Mouse (Mus musculus) heart, embryonic 13.5 days (tissue): ENCODE results near the gene Kazn. TPM values are rescaled to one million over a fixed set of nuclear protein-coding genes. Genes with fewer than 3 reads are reported as not detected.

Experiments
- ATAC-seq: fragments of 200-750 bp; cut with Nextera tagmentation; 2 replicates; pipeline ENCODE4 v1.8.0; 2017; ENCODE audit warnings: moderate TSS enrichment; ENCODE audit not compliant: insufficient number of reproducible peaks, low FRiP score, low TSS enrichment; ENCODE audit errors: extremely low read depth
- H3K27ac ChIP-seq: fragments of 300-500 bp; sonication (generic); replicated peaks from 2 replicates; pipeline ENCODE4 v1.5.1; 2015; ENCODE audit warnings: moderate library complexity, mild to moderate bottlenecking, inconsistent platforms
- H3K27me3 ChIP-seq: fragments of 300-500 bp; sonication (generic); replicated peaks from 2 replicates; pipeline ENCODE4 v1.6.1; 2015; ENCODE audit warnings: mild to moderate bottlenecking, inconsistent platforms
- H3K36me3 ChIP-seq: fragments of 300-500 bp; sonication (generic); 2 replicates; pipeline ENCODE4 v1.6.1; 2015; ENCODE audit warnings: mild to moderate bottlenecking, inconsistent platforms
- H3K4me1 ChIP-seq: fragments of 300-500 bp; sonication (generic); 2 replicates; pipeline ENCODE4 v1.6.1; 2015; ENCODE audit warnings: inconsistent platforms
- H3K4me2 ChIP-seq: fragments of 300-500 bp; sonication (generic); 2 replicates; pipeline ENCODE4 v1.6.1; 2015; ENCODE audit warnings: inconsistent platforms, mild to moderate bottlenecking, moderate library complexity
- H3K4me3 ChIP-seq: fragments of 300-500 bp; sonication (generic); 2 replicates; pipeline ENCODE4 v1.5.1; 2015; ENCODE audit warnings: moderate library complexity, mild to moderate bottlenecking, inconsistent platforms
- H3K9ac ChIP-seq: fragments of 300-500 bp; sonication (generic); 2 replicates; pipeline ENCODE4 v1.6.1; 2015; ENCODE audit warnings: inconsistent platforms, mild to moderate bottlenecking, moderate library complexity
- H3K9me3 ChIP-seq: fragments of 300-500 bp; sonication (generic); 2 replicates; pipeline ENCODE4 v1.6.1; 2016; ENCODE audit warnings: inconsistent platforms
- WGBS: fragments of 180-500 bp; shearing (Covaris S2); methylation state at CpG from one replicate; pipeline ENCODE4 v1.1.7; 2015; ENCODE audit warnings: mixed read lengths; 5-methylcytosine and 5-hydroxymethylcytosine counted together
- polyA plus RNA-seq: library from polyadenylated mRNA; unstranded; fragments of >200 nt; fragmentation: Nextera tagmentation; extraction: Ambion mirVana; gene quantifications from 2 replicates; pipeline ENCODE4 v1.2.1, GENCODE M21; 2015

Gene Kazn
- polyA plus RNA-seq, 1 experiment from 2014 or later: 5.8 TPM

- no peaks in the 10 kb centered on the region for H3K36me3 ChIP-seq
- WGBS: 85% methylated on average over 3 of the region's 3 CpGs
- no peak overlapping the region for H3K9ac ChIP-seq
- no peak overlapping the region for H3K27ac ChIP-seq
- H3K4me1 ChIP-seq: peaks cover 38% of the 10 kb centered on the region
- no peak overlapping the region for H3K4me2 ChIP-seq
- no peaks in the 10 kb centered on the region for H3K27me3 ChIP-seq
- H3K9me3 ChIP-seq: no peaks in the 10 kb centered on the region
- no peak for ATAC-seq
- H3K4me3 ChIP-seq: no peak overlapping the region
Measured at GRCm38 (mm10) chr4:142186155-142186554, 53.0 kb downstream of the Kazn start.

- H3K4me2 ChIP-seq: no peak overlapping the region
- WGBS: 83% methylated on average over 9 of the region's 9 CpGs
Measured at GRCm38 (mm10) chr4:142185533-142185900, 53.7 kb downstream of the Kazn start.

DNA sequence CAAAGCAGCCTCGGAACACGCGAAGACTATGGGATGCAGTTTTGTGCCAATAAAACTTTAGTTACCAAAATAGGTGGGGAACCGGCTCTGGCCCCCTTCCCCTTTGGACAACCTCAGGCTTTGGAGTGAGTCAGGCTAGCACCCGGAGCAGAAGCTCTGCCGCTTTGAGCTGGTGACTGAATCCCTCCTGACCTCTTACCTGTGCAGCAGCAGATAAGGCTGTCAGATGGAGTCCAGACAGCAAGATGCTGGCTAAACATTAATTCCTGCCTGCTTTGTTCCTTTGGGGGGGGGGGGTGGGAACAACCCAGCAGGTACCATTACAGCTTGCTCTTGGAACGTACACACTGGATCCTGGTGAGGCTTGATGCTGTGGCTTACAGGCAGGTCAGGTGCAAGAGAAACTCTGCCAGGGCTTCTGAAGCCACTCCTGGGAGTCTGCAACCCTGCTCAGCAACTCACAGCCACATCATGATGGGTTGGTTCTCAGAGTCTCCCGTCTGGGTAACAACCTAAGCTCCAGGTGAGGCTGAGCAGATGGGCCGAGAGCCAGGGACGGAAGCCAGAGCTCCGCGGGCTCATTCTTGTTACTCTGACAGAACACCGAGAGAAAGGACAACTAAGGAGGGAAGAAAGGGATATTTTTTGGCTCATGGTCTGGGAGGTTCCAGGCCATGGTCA lies 54.2 kb downstream of the Kazn start:
- no peaks in the 10 kb centered on the region for H3K27me3 ChIP-seq
- WGBS: 86% methylated on average over 13 of the region's 13 CpGs
- H3K4me2 ChIP-seq: no peak overlapping the region
- no peaks in the 10 kb centered on the region for H3K9me3 ChIP-seq
- H3K4me1 ChIP-seq: peaks cover 50% of the 10 kb centered on the region
- no peak overlapping the region for H3K27ac ChIP-seq
- no peaks in the 10 kb centered on the region for H3K36me3 ChIP-seq
- no peak overlapping the region for H3K4me3 ChIP-seq
- ATAC-seq: no peak
- H3K9ac ChIP-seq: no peak overlapping the region

More at GRCm38 (mm10) chr4:142185533-142185900, 53.7 kb downstream of the Kazn start:
- no peaks in the 10 kb centered on the region for H3K36me3 ChIP-seq
- H3K27ac ChIP-seq: no peak overlapping the region
- ATAC-seq: no peak
- no peaks in the 10 kb centered on the region for H3K9me3 ChIP-seq
- H3K9ac ChIP-seq: no peak overlapping the region
- no peak overlapping the region for H3K4me3 ChIP-seq
- peaks cover 45% of the 10 kb centered on the region for H3K4me1 ChIP-seq
- H3K27me3 ChIP-seq: no peaks in the 10 kb centered on the region

DNA sequence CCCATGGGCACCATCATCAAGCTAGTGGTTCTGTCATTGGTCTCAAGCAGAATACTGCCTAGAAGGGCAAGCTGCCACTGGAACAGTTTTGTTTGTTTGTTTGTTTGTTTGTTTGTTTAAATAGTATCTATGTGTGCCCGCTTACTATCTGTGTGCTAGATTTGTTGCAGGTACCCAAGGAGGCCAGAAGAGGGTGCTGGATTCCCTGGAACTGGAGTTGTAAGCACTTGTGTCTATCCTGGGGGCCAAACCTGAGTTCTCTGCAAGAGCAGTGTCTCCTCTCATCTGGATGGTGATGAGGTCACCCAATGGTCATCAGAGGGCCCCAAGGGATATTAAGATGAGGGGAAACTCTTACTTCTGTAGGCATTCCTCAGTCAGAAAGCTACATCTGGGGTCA lies 55.6 kb downstream of the Kazn start:
- no peak overlapping the region for H3K27ac ChIP-seq
- H3K4me2 ChIP-seq: no peak overlapping the region
- no peaks in the 10 kb centered on the region for H3K36me3 ChIP-seq
- H3K9me3 ChIP-seq: no peaks in the 10 kb centered on the region
- peaks cover 63% of the 10 kb centered on the region for H3K4me1 ChIP-seq
- 90% methylated on average over 1 of the region's 1 CpGs for WGBS
- no peaks in the 10 kb centered on the region for H3K27me3 ChIP-seq
- no peak overlapping the region for H3K4me3 ChIP-seq
- no peak for ATAC-seq
- no peak overlapping the region for H3K9ac ChIP-seq

- no peak overlapping the region for H3K4me2 ChIP-seq
- H3K36me3 ChIP-seq: no peaks in the 10 kb centered on the region
- no peaks in the 10 kb centered on the region for H3K9me3 ChIP-seq
- no peak for ATAC-seq
- H3K4me1 ChIP-seq: peaks cover 65% of the 10 kb centered on the region
- H3K9ac ChIP-seq: no peak overlapping the region
- no peak overlapping the region for H3K27ac ChIP-seq
- H3K4me3 ChIP-seq: no peak overlapping the region
- H3K27me3 ChIP-seq: no peaks in the 10 kb centered on the region
- WGBS: 54% methylated on average over 3 of the region's 3 CpGs
Measured at GRCm38 (mm10) chr4:142183015-142183414, 56.2 kb downstream of the Kazn start.

- Histone ChIP-seq H3K9ac (peak overlapping the region; percentile 40; the same call in 1 of the 2 replicates), H3K4me3 (no peak overlapping the region), H3K4me1 (peaks cover 63% of the 10 kb centered on the region), H3K4me2 (no peak overlapping the region), H3K27me3 (no peaks in the 10 kb centered on the region), H3K9me3 (no peaks in the 10 kb centered on the region), H3K36me3 (no peaks in the 10 kb centered on the region), H3K27ac (0 out of 2 replicates have a peak overlapping the region, but pooled peaks have one; percentile 2)
- no peak for ATAC-seq
- 74% methylated on average over 4 of the region's 4 CpGs for WGBS
Measured at GRCm38 (mm10) chr4:142181646-142182045, 57.6 kb downstream of the Kazn start.

DNA sequence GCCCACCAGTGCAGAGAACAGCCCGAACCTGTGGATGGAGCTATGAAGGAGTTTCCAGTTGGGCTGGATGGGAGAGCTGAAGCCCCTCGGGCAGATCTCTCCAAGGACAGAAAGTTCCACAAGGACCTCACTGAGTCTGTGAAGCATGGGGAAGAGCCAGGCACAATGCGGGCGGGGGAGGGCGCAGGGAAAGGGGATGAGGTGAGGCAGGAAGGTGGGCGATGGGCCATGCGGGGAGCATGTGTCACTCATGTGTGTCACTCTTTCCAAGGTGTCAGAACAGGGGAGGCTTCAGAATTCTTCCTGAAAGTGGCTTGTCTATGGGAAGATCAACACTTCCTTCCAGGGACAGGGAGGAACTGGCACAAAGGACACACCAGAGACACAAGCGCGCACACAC lies 58.3 kb downstream of the Kazn start:
- 80% methylated on average over 9 of the region's 9 CpGs for WGBS
- no peak for ATAC-seq
- Histone ChIP-seq H3K27ac (peak overlapping the region; percentile 93), H3K4me2 (no peak overlapping the region), H3K4me1 (peaks cover 60% of the 10 kb centered on the region), H3K9me3 (no peaks in the 10 kb centered on the region), H3K4me3 (no peak overlapping the region), H3K36me3 (no peaks in the 10 kb centered on the region), H3K27me3 (no peaks in the 10 kb centered on the region), H3K9ac (peak overlapping the region; percentile 67)

DNA sequence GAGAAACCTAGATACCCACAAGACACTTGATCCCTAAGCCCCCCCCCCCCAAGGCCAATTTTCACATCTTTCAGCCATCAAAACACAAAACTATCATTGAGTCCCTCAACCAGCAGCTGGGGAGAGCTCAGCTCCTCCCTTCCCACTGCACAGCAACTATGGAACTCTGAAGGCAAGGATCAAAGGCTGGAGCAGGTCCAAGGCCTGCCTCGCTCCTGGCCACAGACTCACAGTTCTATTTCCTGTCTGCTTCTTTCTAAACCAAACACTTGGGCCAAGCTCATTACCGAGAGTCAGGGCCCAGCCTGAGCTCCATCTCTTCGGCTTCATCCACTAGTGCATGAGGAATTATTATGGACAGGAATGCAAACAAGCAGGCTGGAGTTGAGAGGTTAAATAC lies 58.9 kb downstream of the Kazn start:
- Histone ChIP-seq H3K4me1 (peaks cover 60% of the 10 kb centered on the region), H3K4me2 (peak overlapping the region; percentile 49), H3K36me3 (no peaks in the 10 kb centered on the region), H3K9ac (peak overlapping the region; percentile 67), H3K27ac (peak overlapping the region; percentile 93), H3K9me3 (no peaks in the 10 kb centered on the region), H3K4me3 (no peak overlapping the region), H3K27me3 (no peaks in the 10 kb centered on the region)
- no peak; the same call in 1 of the 2 replicates for ATAC-seq
- 18% methylated on average over 3 of the region's 3 CpGs for WGBS

GRCm38 (mm10) chr4:142179531-142179930 lies 59.7 kb downstream of the Kazn start:
- Histone ChIP-seq H3K27me3 (no peaks in the 10 kb centered on the region), H3K9me3 (no peaks in the 10 kb centered on the region), H3K9ac (peak overlapping the region; percentile 67; the same call in 1 of the 2 replicates), H3K36me3 (no peaks in the 10 kb centered on the region), H3K27ac (peak overlapping the region; percentile 93), H3K4me1 (peaks cover 66% of the 10 kb centered on the region), H3K4me2 (peak overlapping the region; percentile 49), H3K4me3 (no peak overlapping the region)
- 22% methylated on average over 13 of the region's 13 CpGs for WGBS
- 0 out of 2 replicates have a peak, but pooled peaks have one; percentile 48 for ATAC-seq

- peaks cover 79% of the 10 kb centered on the region for H3K4me1 ChIP-seq
- no peaks in the 10 kb centered on the region for H3K36me3 ChIP-seq
- no peaks in the 10 kb centered on the region for H3K9me3 ChIP-seq
- no peak overlapping the region for H3K9ac ChIP-seq
- WGBS: 88% methylated on average over 3 of the region's 3 CpGs
- H3K4me3 ChIP-seq: no peak overlapping the region
- no peak overlapping the region for H3K27ac ChIP-seq
- H3K4me2 ChIP-seq: no peak overlapping the region
- ATAC-seq: no peak
- no peaks in the 10 kb centered on the region for H3K27me3 ChIP-seq
Measured at GRCm38 (mm10) chr4:142176732-142177131, 62.5 kb downstream of the Kazn start.

DNA sequence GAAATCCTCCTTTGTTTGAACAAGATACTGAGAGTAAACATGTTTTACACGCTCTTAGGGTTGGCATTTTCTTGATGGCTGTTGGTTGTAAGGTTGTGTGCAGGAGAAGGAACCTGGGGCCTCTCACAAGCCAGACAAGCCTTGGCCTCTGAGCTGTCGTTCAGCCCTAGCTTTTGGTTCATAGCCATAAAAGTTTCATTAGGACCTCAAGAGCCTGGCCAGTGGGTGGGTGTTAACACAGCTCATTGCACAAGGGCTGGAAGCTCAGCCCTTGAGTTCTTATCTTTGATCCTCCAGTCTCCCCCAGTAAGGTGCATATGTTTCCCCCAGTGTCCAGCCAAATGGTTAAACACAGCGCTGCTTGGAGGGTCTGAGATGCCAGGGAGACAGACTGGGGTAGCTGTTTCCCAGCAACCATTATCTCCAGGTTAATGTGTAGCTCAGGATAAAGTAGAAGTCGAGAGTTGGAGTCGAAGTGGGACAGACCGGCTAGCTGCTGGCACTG lies 65.2 kb downstream of the Kazn start:
- Histone ChIP-seq H3K4me3 (no peak overlapping the region), H3K4me1 (peaks cover 72% of the 10 kb centered on the region), H3K27me3 (no peaks in the 10 kb centered on the region), H3K9ac (no peak overlapping the region; the same call in 1 of the 2 replicates), H3K9me3 (no peaks in the 10 kb centered on the region), H3K4me2 (no peak overlapping the region), H3K27ac (peak overlapping the region; percentile 38), H3K36me3 (no peaks in the 10 kb centered on the region)
- WGBS: 15% methylated on average over 6 of the region's 6 CpGs
- peak; percentile 11; the same call in 1 of the 2 replicates for ATAC-seq

- no peaks in the 10 kb centered on the region for H3K27me3 ChIP-seq
- WGBS: 86% methylated on average over 4 of the region's 4 CpGs
Measured at GRCm38 (mm10) chr4:142172942-142173341, 66.3 kb downstream of the Kazn start.

More at GRCm38 (mm10) chr4:142172942-142173341, 66.3 kb downstream of the Kazn start:
- ATAC-seq: no peak
- Histone ChIP-seq H3K27ac (no peak overlapping the region), H3K4me3 (no peak overlapping the region), H3K4me1 (peaks cover 61% of the 10 kb centered on the region), H3K4me2 (no peak overlapping the region), H3K9ac (0 out of 2 replicates have a peak overlapping the region, but pooled peaks have one; percentile 15), H3K9me3 (no peaks in the 10 kb centered on the region), H3K36me3 (no peaks in the 10 kb centered on the region)
